Mouse (Mus musculus) adrenal gland, postnatal 0 days (tissue): ENCODE measurements around the gene Mtmr11. TPM values are rescaled to one million over a fixed set of nuclear protein-coding genes. Genes with fewer than 3 reads are reported as not detected.

Experiments
- microRNA-seq: library from miRNA; unstranded; fragments of <30 nt; microRNA quantifications from one replicate; pipeline ENCODE4, GENCODE M21; 2016; ENCODE audit warnings: borderline replicate concordance; ENCODE audit not compliant: insufficient number of aligned reads
- polyA plus RNA-seq: library from polyadenylated mRNA; unstranded; fragments of >200 nt; fragmentation: Nextera tagmentation; extraction: Ambion mirVana; gene quantifications from 2 replicates; pipeline ENCODE4 v1.2.1, GENCODE M21; 2015

Mtmr11 gene
- polyA plus RNA-seq = 16.9 and 21.9 TPM in 2 replicates

GRCm38 (mm10) chr3:96161869-96162840, at the start of gene Mtmr11:
Mtmr11 (plus strand) TSS chr3:96162004.

DNA sequence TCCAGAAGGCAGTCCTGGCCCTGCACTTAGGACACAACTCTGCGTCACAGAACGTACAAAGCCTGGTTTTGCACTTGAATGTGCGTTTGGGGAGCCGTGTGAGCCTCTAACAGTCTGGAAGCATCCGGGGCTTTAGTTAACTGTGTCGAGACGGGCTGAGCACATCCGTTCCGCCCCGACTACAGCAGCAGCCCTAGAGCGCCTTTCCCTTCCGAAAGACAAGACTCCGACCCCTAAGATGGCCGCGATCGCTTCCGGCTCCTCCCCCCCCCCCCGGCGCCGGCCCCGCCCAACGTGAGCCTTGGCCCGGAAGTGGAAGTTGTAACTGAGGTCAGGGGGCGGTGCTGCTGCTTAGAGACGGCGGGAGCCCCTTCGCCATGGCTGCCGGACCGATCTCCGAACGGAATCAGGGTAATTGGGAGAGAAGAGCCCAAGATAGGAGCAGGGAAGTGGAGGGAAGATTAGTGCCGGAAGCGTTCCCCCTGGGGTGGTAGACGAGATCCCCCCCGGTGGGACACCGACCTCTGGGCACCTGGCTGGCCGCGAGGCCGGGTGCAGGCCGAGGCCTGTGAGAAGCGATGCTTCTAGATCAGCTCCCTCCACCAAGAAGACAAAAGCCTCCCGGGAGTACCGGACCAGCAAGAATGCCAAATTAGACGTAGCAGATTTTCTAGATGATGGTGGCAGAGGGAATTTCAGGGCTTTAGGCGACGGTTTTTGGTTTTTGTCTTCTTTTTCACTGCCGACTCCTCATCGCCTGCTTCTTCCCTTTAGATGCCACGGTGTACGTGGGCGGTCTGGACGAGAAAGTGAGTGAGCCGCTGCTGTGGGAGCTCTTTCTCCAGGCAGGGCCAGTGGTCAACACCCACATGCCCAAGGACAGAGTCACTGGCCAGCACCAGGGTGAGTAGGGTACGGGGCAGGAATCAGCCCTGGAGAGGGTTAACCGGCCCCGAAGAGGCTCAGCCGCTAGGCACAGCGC, 10.7 kb downstream of the Mtmr11 start, which contains the start of gene Sf3b4:
Gene Sf3b4 (plus strand): TSS at position 136 of the 982 bp plus-strand sequence.

GRCm38 (mm10) chr3:96180727-96181477, 19.1 kb downstream of the Mtmr11 start, which contains the start of gene Sv2a:
Sv2a (plus strand) TSS chr3:96181151.

DNA sequence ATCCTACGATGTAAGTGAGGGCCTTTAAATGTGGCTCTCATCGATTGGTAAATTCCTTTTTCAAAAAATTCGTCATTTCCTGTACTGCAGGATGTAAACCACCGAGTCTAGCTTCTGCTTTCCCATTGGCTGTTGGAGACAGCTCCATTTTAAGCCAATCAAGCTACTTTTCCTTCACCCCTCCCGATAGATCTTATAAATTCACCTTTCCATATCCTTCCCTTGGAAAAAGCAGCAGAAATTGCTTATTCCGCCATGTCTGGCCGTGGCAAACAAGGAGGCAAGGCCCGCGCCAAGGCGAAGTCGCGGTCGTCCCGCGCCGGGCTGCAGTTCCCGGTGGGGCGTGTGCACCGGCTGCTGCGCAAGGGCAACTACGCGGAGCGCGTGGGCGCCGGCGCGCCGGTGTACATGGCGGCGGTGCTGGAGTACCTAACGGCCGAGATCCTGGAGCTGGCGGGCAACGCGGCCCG, 57.9 kb downstream of the Mtmr11 start, which contains the start of the genes Bola1 and Hist2h2ab:
Gene Bola1 (minus strand): TSS at position 49 of the 470 bp plus-strand sequence.
Gene Hist2h2ab (plus strand): TSS at position 205 of the 470 bp plus-strand sequence.

GRCm38 (mm10) chr3:96220765-96221639, 59.2 kb downstream of the Mtmr11 start, which contains the start of the genes Hist2h2ac and Hist2h2be:
Hist2h2ac (minus strand) TSS chr3:96220880.
Hist2h2be (plus strand) TSS chr3:96221119.

Small RNA genes lying within 50 kb of the gene (microRNA-seq; reads per million reads assigned to microRNA genes)
- not detected for gene Gm44492

Other genes starting within 250 kb of the Mtmr11 start
- gene Anp32e, start 232.8 kb upstream of the Mtmr11 start, polyA plus RNA-seq = 65.3 and 81.3 TPM in 2 replicates
- gene Plekho1, start 166.0 kb upstream of the Mtmr11 start, polyA plus RNA-seq = 25.3 and 38.4 TPM in 2 replicates
- 44.5 and 48.8 TPM in 2 replicates for gene Vps45, start 103.5 kb upstream of the Mtmr11 start, polyA plus RNA-seq
- gene Otud7b, start 57.5 kb upstream of the Mtmr11 start, polyA plus RNA-seq = 10.6 and 16.1 TPM in 2 replicates
- 68.8 and 90.2 TPM in 2 replicates for gene Sf3b4, start 10.3 kb downstream of the Mtmr11 start, polyA plus RNA-seq
- gene Sv2a, start 19.1 kb downstream of the Mtmr11 start, polyA plus RNA-seq = 7.0 and 12.5 TPM in 2 replicates
- 94.8 and 99.9 TPM in 2 replicates for gene Bola1, start 57.7 kb downstream of the Mtmr11 start, polyA plus RNA-seq
- gene Hist2h2ab, start 57.9 kb downstream of the Mtmr11 start, polyA plus RNA-seq = 0.35 TPM in 1 of 2 replicates, not detected in the other
- 4.3 and 5.1 TPM in 2 replicates for gene Hist2h2ac, start 58.9 kb downstream of the Mtmr11 start, polyA plus RNA-seq
- gene Hist2h2be, start 59.1 kb downstream of the Mtmr11 start, polyA plus RNA-seq = 3.7 and 6.3 TPM in 2 replicates
- 2.3 and 5.0 TPM in 2 replicates for gene Hist2h3c2, start 77.1 kb downstream of the Mtmr11 start, polyA plus RNA-seq
- 258 and 451 TPM in 2 replicates for gene Hist2h2aa2, start 78.3 kb downstream of the Mtmr11 start, polyA plus RNA-seq
- 71.6 and 129 TPM in 2 replicates for gene Hist2h2aa1, start 83.5 kb downstream of the Mtmr11 start, polyA plus RNA-seq
- 0.63 TPM in 1 of 2 replicates, not detected in the other for gene Hist2h3c1, start 84.7 kb downstream of the Mtmr11 start, polyA plus RNA-seq
- 1.8 and 3.8 TPM in 2 replicates for gene Hist2h4, start 101.3 kb downstream of the Mtmr11 start, polyA plus RNA-seq
- 12.9 and 15.1 TPM in 2 replicates for gene Hist2h3b, start 106.7 kb downstream of the Mtmr11 start, polyA plus RNA-seq
- 3.5 and 4.4 TPM in 2 replicates for gene Hist2h2bb, start 107.7 kb downstream of the Mtmr11 start, polyA plus RNA-seq
- 4.1 and 5.1 TPM in 2 replicates for gene Fcgr1, start 132.0 kb downstream of the Mtmr11 start, polyA plus RNA-seq